Mouse (Mus musculus): ENCODE results near the gene Pdcd11.

DNA sequence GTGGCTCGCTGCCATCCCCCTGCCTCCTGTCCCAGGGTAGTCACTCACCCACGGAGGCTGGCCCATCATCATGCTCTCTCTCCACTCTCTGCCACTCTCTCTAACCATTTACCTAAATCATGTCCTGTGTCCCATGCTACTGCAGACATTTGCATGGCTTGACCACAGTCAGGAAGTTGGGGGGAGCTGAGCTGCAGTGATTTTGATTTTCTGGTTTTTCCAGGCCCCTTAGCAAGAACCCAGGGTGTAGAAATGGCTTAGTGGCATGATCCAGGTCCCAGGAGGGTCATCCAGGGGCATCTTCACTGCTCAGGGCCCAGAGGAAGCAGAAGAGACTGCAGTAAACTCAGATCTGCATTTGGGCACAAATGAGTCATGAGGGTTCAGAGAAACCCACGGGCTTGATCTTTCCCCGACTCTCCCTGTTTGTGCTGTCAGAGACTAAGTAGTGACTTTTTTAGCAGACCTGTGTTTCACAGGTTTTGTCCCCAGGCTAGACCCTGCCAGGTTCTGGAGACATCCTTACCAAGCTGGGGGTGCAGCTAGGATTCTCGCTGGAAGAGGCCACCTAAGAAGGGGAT lies 57.8 kb downstream of the Pdcd11 start:
- TF ChIP-seq CTCF (IDR thresholded peaks at IDR 0.05; ENCODE audit: low read depth) (no peak), EP300 (IDR thresholded peaks at IDR 0.05; ENCODE audit: low read depth) (no peak)

Data from liver, postnatal 0 days (tissue).